ENCODE assay signal across 8 mouse cellular contexts in the genomic region with DNA sequence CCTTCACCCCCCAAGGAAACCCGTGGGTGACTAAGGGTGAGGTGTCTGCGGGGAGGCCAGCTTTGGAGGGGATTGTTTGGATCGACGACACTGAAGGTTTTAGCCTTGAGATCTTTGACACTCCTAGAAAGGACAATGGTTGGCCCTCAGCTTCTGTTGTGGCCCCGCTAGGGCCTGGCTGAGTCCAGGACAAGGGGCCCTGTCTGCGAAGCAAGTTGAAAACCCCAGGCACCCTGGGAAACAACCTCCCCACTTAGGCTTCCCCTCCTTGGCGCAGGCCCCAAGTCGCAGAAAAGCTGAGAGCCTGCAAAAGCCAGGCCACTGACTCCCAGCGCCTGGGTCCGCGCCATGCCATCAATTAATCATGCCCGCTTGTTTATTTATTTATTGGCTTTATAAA. TPM values are rescaled to one million over a fixed set of nuclear protein-coding genes. Genes with fewer than 3 reads are reported as not detected.
DNase-seq lines count a peak whose midpoint lies in the region; ATAC-seq and TF ChIP-seq lines count a peak whose summit lies in the region.

Gene Atp2b2, minus strand, starts transcription at position 282 of the 400 bp plus-strand sequence.

- no peak for TF ChIP-seq POLR2A in kidney, adult 2 months (IDR thresholded peaks at IDR 0.05; ENCODE audit: low read depth, low read length)
- TF ChIP-seq POLR2A in lung, adult 2 months (IDR thresholded peaks at IDR 0.05; ENCODE audit: borderline replicate concordance, extremely low read depth, low read depth, low read length) = no peak

- peak within 1 kb of the TSS; percentile 9 for H3K4me3 ChIP-seq in kidney, adult 2 months (ENCODE audit: insufficient read depth, low read depth, low read length)
- peak within 1 kb of the TSS; percentile 64 for H3K4me3 ChIP-seq in forebrain, embryonic 13.5 days
- peak within 1 kb of the TSS; percentile 36 for H3K4me3 ChIP-seq in limb, embryonic 11.5 days (ENCODE audit: low read depth, low read length)
- H3K4me3 ChIP-seq in stomach, postnatal 0 days (ENCODE audit: low read depth, low read length) = peak within 1 kb of the TSS; percentile 26; the same call in 1 of the 2 replicates
- H3K4me3 ChIP-seq in lung, adult 2 months (replicated peaks; ENCODE audit: extremely low read depth, low read depth, low read length) = no peak within 1 kb of the TSS

- H3K27me3 ChIP-seq in kidney, adult 2 months (replicated peaks; ENCODE audit: control insufficient read depth, insufficient read depth, low read length) = no peaks in the 10 kb centered on the region
- H3K27me3 ChIP-seq in forebrain, embryonic 13.5 days = peaks cover 49% of the 10 kb centered on the region
- H3K27me3 ChIP-seq in limb, embryonic 11.5 days (ENCODE audit: control insufficient read depth, insufficient read depth, low read length) = peaks cover 45% of the 10 kb centered on the region
- peaks cover 7% of the 10 kb centered on the region; the same call in 1 of the 2 replicates for H3K27me3 ChIP-seq in stomach, postnatal 0 days (ENCODE audit: control insufficient read depth, insufficient read depth, low read length)

- no peak within 1 kb of the TSS for H3K27ac ChIP-seq in kidney, adult 2 months (ENCODE audit: insufficient read depth, low read depth, low read length)
- H3K27ac ChIP-seq in forebrain, embryonic 13.5 days = no peak within 1 kb of the TSS
- H3K27ac ChIP-seq in limb, embryonic 11.5 days (replicated peaks; ENCODE audit: low read depth, low read length) = no peak within 1 kb of the TSS
- no peak within 1 kb of the TSS for H3K27ac ChIP-seq in stomach, postnatal 0 days (replicated peaks)

- TF ChIP-seq EP300 in stomach, postnatal 0 days (optimal IDR thresholded peaks at IDR 0.05) = no peak

- no peak for TF ChIP-seq CTCF in kidney, adult 2 months (conservative IDR thresholded peaks at IDR 0.05; ENCODE audit: insufficient read depth, insufficient read length, low read depth, low read length)
- no peak for TF ChIP-seq CTCF in stomach, postnatal 0 days (IDR thresholded peaks at IDR 0.05; ENCODE audit: low read depth)
- no peak for TF ChIP-seq CTCF in lung, adult 2 months (IDR thresholded peaks at IDR 0.05; ENCODE audit: insufficient read depth, low read length)

- no peaks in the 10 kb centered on the region for H3K9me3 ChIP-seq in forebrain, embryonic 13.5 days (replicated peaks)
- no peaks in the 10 kb centered on the region for H3K9me3 ChIP-seq in limb, embryonic 11.5 days (ENCODE audit: control insufficient read depth, low read length)
- no peaks in the 10 kb centered on the region for H3K9me3 ChIP-seq in stomach, postnatal 0 days (ENCODE audit: control insufficient read depth, low read length)

- peak within 1 kb of the TSS; percentile 73 for H3K9ac ChIP-seq in forebrain, embryonic 13.5 days
- H3K9ac ChIP-seq in limb, embryonic 11.5 days (ENCODE audit: low read length) = no peak within 1 kb of the TSS
- no peak within 1 kb of the TSS for H3K9ac ChIP-seq in stomach, postnatal 0 days (ENCODE audit: low read length)

- no peaks in the 10 kb centered on the region for H3K4me1 ChIP-seq in kidney, adult 2 months (ENCODE audit: control insufficient read depth, insufficient read depth, low read length)
- peaks cover 6% of the 10 kb centered on the region for H3K4me1 ChIP-seq in forebrain, embryonic 13.5 days
- H3K4me1 ChIP-seq in limb, embryonic 11.5 days (ENCODE audit: control insufficient read depth, insufficient read depth, low read length) = no peaks in the 10 kb centered on the region
- H3K4me1 ChIP-seq in stomach, postnatal 0 days (replicated peaks; ENCODE audit: control insufficient read depth, insufficient read depth) = no peaks in the 10 kb centered on the region
- no peaks in the 10 kb centered on the region for H3K4me1 ChIP-seq in lung, adult 2 months (ENCODE audit: control insufficient read depth, insufficient read depth, low read length)

- no peak for DNase-seq in kidney, adult 2 months
- no peak for DNase-seq in kidney, adult 11 months
- DNase-seq in adrenal gland, postnatal 36 days = peak; percentile 35 to 40
- DNase-seq in limb, embryonic 11.5 days (ENCODE audit: low spot score) = no peak
- no peak for DNase-seq in stomach, postnatal 0 days (ENCODE audit: low spot score)
- DNase-seq in lung, adult 2 months = no peak

- H3K4me2 ChIP-seq in forebrain, embryonic 13.5 days = peak within 1 kb of the TSS; percentile 100
- H3K4me2 ChIP-seq in limb, embryonic 11.5 days (ENCODE audit: low read depth, severe bottlenecking) = peak within 1 kb of the TSS; percentile 87
- H3K4me2 ChIP-seq in stomach, postnatal 0 days (replicated peaks; ENCODE audit: low read depth) = peak within 1 kb of the TSS; percentile 43

- ATAC-seq in forebrain, embryonic 13.5 days = no peak; the same call in 1 of the 2 replicates
- ATAC-seq in limb, embryonic 11.5 days (ENCODE audit: insufficient number of reproducible peaks, low FRiP score, low TSS enrichment, low read depth) = no peak
- no peak for ATAC-seq in stomach, postnatal 0 days (ENCODE audit: low FRiP score, low TSS enrichment)
- no peak for ATAC-seq in inflammation-experienced regulatory T-cells, adult 6 months

- WGBS in kidney, adult 2 months = 29% methylated on average over 12 of the region's 12 CpGs
- WGBS in forebrain, embryonic 13.5 days = 28% methylated on average over 12 of the region's 12 CpGs
- WGBS in limb, embryonic 11.5 days = 26% methylated on average over 12 of the region's 12 CpGs
- WGBS in stomach, postnatal 0 days = 12% methylated on average over 12 of the region's 12 CpGs
- WGBS in lung, adult 2 months = 17% methylated on average over 12 of the region's 12 CpGs

- H3K36me3 ChIP-seq in kidney, adult 2 months (ENCODE audit: control insufficient read depth, insufficient read depth, low read length) = no peaks in the 10 kb centered on the region
- no peaks in the 10 kb centered on the region for H3K36me3 ChIP-seq in forebrain, embryonic 13.5 days (ENCODE audit: poor library complexity, severe bottlenecking)
- no peaks in the 10 kb centered on the region for H3K36me3 ChIP-seq in limb, embryonic 11.5 days (ENCODE audit: control insufficient read depth, insufficient read depth, low read length)
- no peaks in the 10 kb centered on the region for H3K36me3 ChIP-seq in stomach, postnatal 0 days (ENCODE audit: control insufficient read depth, insufficient read depth, low read length)

RNA-seq across cellular contexts. Expression of gene Atp2b2, which starts in this region (rescaled TPM):
- 0.84 TPM in 2 replicates for polyA plus RNA-seq in kidney, adult 2 months (2012; rRNA removed)
- 1 to 10 TPM; 3.9 to 6.1 TPM for total RNA-seq in adrenal gland, postnatal 36 days (2021)
- polyA plus RNA-seq in forebrain, embryonic 13.5 days (2015; fragmentation: Nextera tagmentation; extraction: Ambion mirVana) = 15.1 and 15.5 TPM in 2 replicates
- 0.07 and 0.09 TPM in 2 replicates for polyA plus RNA-seq in limb, embryonic 11.5 days (2014; fragmentation: Nextera tagmentation; extraction: Ambion mirVana)
- 0.33 and 0.35 TPM in 2 replicates for polyA plus RNA-seq in stomach, postnatal 0 days (2015; fragmentation: Nextera tagmentation; extraction: Ambion mirVana)
- 1.6 and 2.8 TPM in 2 replicates for polyA plus RNA-seq in lung, adult 2 months (2012; rRNA removed)
- under 1 TPM in 2 of 3 experiments, not detected in 1; 0.12 to 0.15 TPM for polyA plus RNA-seq in inflammation-experienced regulatory T-cells, adult 6 months (2017; shearing (Covaris generic))

Comparison
In these comparisons a context has a peak if more than half of its experiments do, and no peak if none do; other contexts are left out.
1. DNase-seq: peak in adrenal gland, postnatal 36 days (2 of 2); none in kidney, adult 2 months (single experiment), kidney, adult 11 months (single experiment), limb, embryonic 11.5 days (single experiment), stomach, postnatal 0 days (single experiment) and lung, adult 2 months (single experiment).
2. H3K4me2 ChIP-seq: peak in every context shown above with its lines; median percentile 100 in forebrain, embryonic 13.5 days; 87 in limb, embryonic 11.5 days; 43 in stomach, postnatal 0 days.